Mouse (Mus musculus) left cerebral cortex, postnatal 25 days (tissue): ENCODE measurements around the gene Suds3. TPM values are rescaled to one million over a fixed set of nuclear protein-coding genes. Genes with fewer than 3 reads are reported as not detected.
A peak's percentile ranks its signal among the peaks of the same experiment; 100 is the strongest.

Experiments used
- DNase-seq, 2 experiments: peaks; one replicate each; pipeline ENCODE4 v3.0.0; 2022; ENCODE audit warnings: low spot score in 2 of 2, mixed read lengths in 1 of 2
- intact Hi-C: fragments of 180-260 bp; cut with DNase I; formaldehyde crosslinking; loops from one replicate; pipeline ENCODE4 v1.15.1; 2025
- total RNA-seq, 2 experiments: library from RNA; stranded (reverse); gene quantifications; 2 replicates each; pipeline ENCODE4 v1.2.3; 2021

The Suds3 gene
- total RNA-seq, 2 experiments from 2014 or later, result 121 to 139 TPM

DNA sequence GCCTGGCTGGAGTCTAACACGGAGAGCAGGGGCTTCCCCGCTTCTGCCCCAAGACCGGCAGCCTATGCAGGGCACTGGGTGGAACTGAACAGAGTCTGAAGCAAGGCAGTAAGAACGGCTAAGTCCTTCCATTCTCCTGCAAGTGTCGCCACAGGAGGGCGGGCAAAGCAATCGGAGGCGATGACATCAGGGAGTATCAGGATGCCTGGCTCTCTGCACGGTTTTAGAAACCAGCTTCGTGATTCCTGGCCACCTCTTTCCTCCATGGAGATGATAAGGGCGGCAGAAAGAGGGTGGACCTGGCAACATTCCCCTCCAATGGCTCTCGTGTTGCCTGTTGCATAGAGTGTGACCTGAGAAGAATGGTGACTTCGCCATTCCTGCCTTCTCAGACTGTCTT lies 28.2 kb downstream of the Suds3 start:
- DNase-seq, result peak in 1 of 2 experiments; percentile 16
- intact Hi-C loops, result no loop called here

DNA sequence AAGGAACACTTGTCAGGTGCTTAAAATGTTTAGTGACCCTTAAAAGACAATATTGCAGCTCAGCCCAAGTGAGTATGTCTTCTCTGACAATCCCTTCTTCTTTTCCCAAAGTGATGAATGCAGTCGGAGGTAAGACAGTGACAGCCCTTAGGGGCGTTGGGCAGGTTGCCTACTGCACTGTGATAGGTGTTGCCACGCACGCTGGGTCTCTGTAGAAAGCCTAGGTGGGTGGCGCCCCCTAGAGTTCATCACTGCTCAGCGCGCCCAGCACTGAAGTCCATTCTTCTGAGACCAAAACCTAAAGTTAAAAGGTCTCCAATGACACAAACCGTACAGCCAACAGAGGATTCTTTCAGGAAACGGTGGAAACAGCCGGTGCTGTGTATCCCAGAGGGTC lies 46.4 kb downstream of the Suds3 start:
- intact Hi-C loops, result loop anchor here (2.0 to 10.0 kb wide), 2 partner anchors 835 to 947 kb away; no protein-coding TSS in a partner anchor
- DNase-seq, result peak; percentile 50 to 64

DNA sequence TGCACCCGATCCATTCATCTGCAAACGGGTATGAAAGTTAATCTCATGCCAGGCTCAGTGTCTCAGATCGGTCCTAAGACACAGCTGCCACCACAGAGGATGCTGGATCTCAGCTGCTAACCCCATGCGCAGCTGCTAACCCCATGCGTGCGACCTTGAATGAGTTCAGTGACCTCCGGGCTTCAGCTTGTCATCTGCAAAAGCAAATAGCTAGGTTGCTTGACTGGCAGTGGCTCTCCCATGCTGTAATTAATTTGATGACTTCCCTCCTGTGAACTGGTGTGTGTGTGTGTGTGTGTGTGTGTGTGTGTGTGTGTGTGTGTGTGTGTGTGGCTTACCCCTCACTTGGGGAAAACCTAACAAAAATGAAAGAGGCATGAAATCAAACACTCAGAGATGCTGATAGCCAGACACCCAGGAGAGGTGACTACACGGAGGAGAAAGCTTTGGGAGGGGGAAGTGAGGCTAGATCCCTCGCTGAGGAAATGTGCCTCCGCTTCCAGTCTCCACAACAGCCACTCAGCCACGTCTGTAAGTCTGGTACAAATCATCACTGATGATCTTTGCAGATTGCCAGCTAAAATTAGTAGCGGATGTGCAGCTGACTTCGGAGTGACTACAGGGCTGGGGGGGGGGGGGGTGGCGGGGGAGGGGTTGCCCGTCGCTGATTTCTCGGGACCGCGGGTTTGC lies 47.0 kb downstream of the Suds3 start:
- intact Hi-C loops, result loop anchor here (2.0 to 10.0 kb wide), 2 partner anchors 834 to 946 kb away; no protein-coding TSS in a partner anchor
- DNase-seq, result peak in 1 of 2 experiments; percentile 40

DNA sequence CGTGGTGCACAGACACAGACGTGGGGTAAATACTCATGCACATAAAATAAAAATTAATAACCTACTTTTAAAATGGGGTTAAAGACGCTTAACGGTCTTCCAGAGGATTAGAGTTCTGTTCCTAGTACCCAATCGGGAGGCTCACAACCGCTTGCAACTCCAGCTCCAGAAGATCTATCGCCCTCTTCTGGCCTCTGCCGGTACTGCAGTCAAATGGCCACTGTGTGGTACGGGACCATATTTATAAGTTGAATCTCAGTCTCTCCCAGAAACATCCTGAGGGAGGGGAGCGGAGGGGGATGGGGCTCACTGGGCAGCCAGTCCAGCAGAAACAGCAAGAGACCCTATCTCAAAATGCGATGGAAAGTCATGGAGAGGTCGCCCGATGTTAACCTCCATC lies 47.7 kb downstream of the Suds3 start:
- DNase-seq, result no peak
- intact Hi-C loops, result loop anchor here (2.0 to 10.0 kb wide), 2 partner anchors 833 to 945 kb away; no protein-coding TSS in a partner anchor

DNA sequence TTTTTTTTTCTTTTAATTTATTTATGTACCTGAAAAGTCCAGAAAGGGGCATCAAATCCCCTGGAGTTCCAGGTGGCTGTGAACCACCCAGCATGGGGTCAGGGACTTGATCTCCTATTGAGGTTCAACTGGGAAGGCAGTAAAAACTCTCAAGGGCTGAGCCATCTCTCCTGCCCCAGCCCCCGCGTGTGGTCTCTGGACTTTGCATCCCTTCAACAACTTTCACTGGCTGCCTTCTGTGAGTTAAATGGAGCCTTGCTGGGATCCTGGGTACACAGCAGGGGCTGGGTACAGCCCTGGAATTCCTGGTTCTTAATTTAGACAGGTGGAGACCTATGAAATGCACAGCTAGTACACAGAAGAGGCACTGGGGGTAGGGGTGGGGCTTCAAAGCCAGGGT lies 54.7 kb downstream of the Suds3 start:
- intact Hi-C loops, result loop anchor here (10.0 kb wide), 1 partner anchor 826 kb away; no protein-coding TSS in a partner anchor
- no peak for DNase-seq

DNA sequence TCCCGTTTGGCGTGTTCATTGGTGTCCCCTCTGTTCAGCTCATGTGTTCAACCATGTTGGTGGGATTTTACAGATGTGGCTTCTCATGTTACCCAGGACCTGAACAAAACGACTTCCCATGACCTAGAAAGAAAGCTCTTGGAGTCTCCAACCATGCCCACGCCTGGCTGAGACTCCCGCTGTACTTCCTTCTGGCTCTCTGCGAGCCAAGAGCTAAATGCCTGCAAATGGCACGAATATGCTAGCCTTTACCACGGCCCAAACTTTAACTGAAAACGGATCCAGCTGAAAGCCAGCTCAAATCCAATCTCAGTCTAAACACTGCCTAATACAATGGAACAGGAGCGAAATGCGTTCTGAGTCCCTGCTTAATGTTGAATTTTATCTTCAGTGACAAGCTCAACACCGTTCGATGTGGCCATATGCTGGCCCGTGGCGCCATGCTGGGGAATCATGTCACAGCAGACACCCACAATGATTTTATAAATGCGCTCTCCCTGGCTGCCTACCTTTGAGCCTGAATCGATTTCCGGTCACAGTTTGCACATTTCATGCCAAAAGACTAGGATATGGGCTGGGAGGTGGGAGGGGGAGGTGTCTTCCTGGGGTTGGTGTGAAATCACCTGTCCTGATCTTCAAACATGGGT lies 55.3 kb downstream of the Suds3 start:
- intact Hi-C loops, result loop anchor here (10.0 kb wide), 1 partner anchor 826 kb away; no protein-coding TSS in a partner anchor

DNA sequence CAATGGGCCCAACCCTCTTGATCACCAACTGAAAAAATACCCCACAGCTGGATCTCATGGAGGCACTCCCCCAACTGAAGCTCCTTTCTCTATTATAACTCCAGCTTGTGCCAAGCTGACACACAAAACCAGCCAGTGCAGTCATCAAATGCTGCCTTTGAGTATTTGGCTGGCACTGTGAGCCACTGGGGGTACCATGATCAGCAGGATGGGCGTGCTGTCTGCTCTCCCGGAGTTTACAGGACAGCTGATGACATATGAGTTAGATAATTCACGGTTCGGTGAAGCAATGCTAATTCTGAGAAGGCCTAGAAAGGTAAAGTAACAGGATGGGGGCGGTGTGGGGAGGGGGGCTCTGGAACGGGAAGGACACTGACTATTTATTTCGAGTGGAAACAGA lies 66.0 kb downstream of the Suds3 start:
- no peak for DNase-seq
- intact Hi-C loops, result no loop called here

More for the DNA sequence above, 55.3 kb downstream of the Suds3 start:
- DNase-seq, result peak in 1 of 2 experiments; percentile 24

DNA sequence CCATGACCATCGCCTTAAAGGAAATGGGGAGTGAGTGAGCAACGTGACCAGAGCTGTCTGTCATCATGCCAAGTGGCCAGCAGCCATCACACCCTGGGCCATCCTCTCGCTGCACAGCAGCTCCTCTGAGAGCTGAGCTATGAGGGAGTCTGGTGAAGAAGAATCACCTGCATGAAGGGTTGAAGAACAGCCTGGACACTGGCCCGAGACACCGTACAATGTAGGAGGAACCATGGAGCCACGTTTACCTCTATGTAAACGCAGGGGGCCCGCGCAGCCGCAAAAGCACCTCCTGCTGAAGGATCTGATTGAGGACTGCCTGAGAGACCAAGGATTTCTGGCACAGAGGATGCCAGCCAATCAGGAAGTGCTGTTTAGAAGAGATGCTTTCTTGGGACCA lies 70.8 kb downstream of the Suds3 start:
- no peak for DNase-seq
- intact Hi-C loops, result no loop called here

DNA sequence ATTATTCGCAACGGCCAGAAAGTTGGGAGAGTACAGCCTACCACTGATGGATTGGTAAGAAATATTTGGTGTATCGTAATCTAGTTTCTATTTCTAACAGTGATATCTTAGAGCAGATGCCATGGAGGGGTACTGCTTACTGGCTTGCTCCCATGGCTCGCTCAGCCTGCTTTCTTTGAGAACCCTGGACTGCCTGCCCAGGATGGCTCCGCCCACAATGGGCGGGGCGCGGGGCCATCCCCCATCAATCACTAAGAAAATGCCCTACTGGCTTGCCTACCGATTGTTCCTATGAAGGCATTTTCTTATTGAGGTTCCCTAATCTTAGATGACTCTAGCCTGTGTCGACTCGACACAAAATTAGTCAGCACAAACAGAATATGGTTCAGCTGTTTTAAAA lies 73.3 kb downstream of the Suds3 start:
- DNase-seq, result no peak
- intact Hi-C loops, result no loop called here

Other genes with a start within 250 kb of the Suds3 start
- 10 to 100 TPM; 55.2 to 59.8 TPM for gene Taok3, start 4.0 kb upstream of the Suds3 start, total RNA-seq
- gene Pebp1, start 171.5 kb upstream of the Suds3 start, total RNA-seq, result 100 to 1,000 TPM; 685 to 722 TPM
- gene Vsig10, start 203.0 kb upstream of the Suds3 start, total RNA-seq, result 1 to 10 TPM; 1.4 to 3.3 TPM
- 100 to 1,000 TPM; 319 to 325 TPM for gene Wsb2, start 241.2 kb upstream of the Suds3 start, total RNA-seq